Mouse (Mus musculus) hindbrain, embryonic 16.5 days (tissue): ENCODE data around the gene Rpp25. TPM values are rescaled to one million over a fixed set of nuclear protein-coding genes. Genes with fewer than 3 reads are reported as not detected.
A peak's percentile ranks its signal among the peaks of the same experiment; 100 is the strongest.

Source experiments
- ATAC-seq: fragments of 200-750 bp; cut with Nextera tagmentation; 2 replicates; pipeline ENCODE4 v1.8.0; 2017; ENCODE audit warnings: moderate TSS enrichment, moderate library complexity
- H3K27ac ChIP-seq: fragments of 300-500 bp; sonication (generic); 2 replicates; pipeline ENCODE4 v1.5.1; 2014; ENCODE audit warnings: low read depth, mild to moderate bottlenecking, control low read depth, low read length, moderate library complexity
- H3K27me3 ChIP-seq: fragments of 300-500 bp; sonication (generic); replicated peaks from 2 replicates; pipeline ENCODE4 v1.6.1; 2014; ENCODE audit warnings: low read length; ENCODE audit not compliant: control insufficient read depth, insufficient read depth
- H3K36me3 ChIP-seq: fragments of 300-500 bp; sonication (generic); 2 replicates; pipeline ENCODE4 v1.6.1; 2014; ENCODE audit warnings: mild to moderate bottlenecking, low read length, moderate library complexity, mixed read lengths; ENCODE audit not compliant: control insufficient read depth, insufficient read depth
- H3K4me1 ChIP-seq: fragments of 300-500 bp; sonication (generic); 2 replicates; pipeline ENCODE4 v1.6.1; 2014; ENCODE audit warnings: low read depth, low read length; ENCODE audit not compliant: control insufficient read depth, insufficient read depth
- H3K4me2 ChIP-seq: fragments of 300-500 bp; sonication (generic); 2 replicates; pipeline ENCODE4 v1.6.1; 2014; ENCODE audit warnings: mild to moderate bottlenecking, low read length, control low read depth, moderate library complexity
- H3K4me3 ChIP-seq: fragments of 300-500 bp; sonication (generic); 2 replicates; pipeline ENCODE4 v1.5.1; 2014; ENCODE audit warnings: mild to moderate bottlenecking, low read length, control low read depth, moderate library complexity
- H3K9ac ChIP-seq: fragments of 300-500 bp; sonication (generic); 2 replicates; pipeline ENCODE4 v1.6.1; 2014; ENCODE audit warnings: low read depth, mild to moderate bottlenecking, control low read depth, low read length, moderate library complexity
- H3K9me3 ChIP-seq: fragments of 300-500 bp; sonication (generic); 2 replicates; pipeline ENCODE4 v1.6.1; 2014; ENCODE audit warnings: mild to moderate bottlenecking, low read length, moderate library complexity; ENCODE audit not compliant: control insufficient read depth
- WGBS: fragments of 180-500 bp; shearing (Covaris S2); extraction: QIAGEN DNeasy Blood & Tissue Kit; methylation state at CpG from one replicate; pipeline ENCODE4 v1.1.7; 2014; 5-methylcytosine and 5-hydroxymethylcytosine counted together
- polyA plus RNA-seq: library from polyadenylated mRNA; unstranded; fragments of >200 nt; fragmentation: Nextera tagmentation; extraction: Ambion mirVana; gene quantifications from 2 replicates; pipeline ENCODE4 v1.2.1, GENCODE M21; 2015

The Rpp25 gene
- 21.0 and 21.4 TPM in 2 replicates for polyA plus RNA-seq

DNA sequence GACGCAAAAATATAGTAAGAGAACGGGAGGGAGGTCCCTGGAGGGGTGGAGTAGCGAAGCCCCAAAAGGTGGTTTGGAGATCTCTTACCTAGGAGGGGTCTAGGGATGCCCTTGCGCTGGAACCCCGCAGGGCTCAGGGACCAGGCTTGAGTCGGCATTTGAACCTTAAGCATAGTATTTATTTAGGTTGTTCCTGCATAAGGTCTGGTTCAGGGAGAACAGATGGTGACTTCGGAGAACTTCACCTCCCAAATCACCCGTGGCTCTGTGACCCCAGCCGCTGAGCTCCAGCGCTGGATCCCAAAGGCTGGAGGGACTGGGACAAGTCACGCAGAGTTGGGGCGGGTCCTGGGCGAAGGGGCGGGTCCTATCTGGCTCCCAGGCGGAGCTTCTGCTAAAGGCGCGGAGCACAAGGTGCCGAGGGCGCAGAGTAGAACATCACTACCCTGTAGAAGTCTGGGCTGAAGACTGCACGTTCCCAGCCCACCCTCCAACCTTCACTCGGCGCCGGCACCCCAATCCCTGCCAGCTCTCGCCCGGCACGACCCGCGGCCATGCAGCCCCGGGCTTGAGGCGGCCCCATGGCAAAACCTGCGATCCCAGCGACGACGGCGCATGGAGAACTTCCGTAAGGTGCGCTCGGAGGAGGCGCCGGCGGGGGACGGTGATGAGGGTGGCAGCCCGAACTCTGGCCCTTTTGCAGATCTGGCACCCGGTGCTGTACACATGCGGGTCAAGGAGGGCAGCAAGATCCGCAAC is at the start of gene Rpp25:
Gene Rpp25 (plus strand): TSS at position 405 of the 759 bp plus-strand sequence.
- Histone ChIP-seq H3K27me3 (peaks cover 25% of the 10 kb centered on the region), H3K9ac (peak within 1 kb of the TSS; percentile 68), H3K36me3 (no peaks in the 10 kb centered on the region), H3K9me3 (no peaks in the 10 kb centered on the region), H3K27ac (peak within 1 kb of the TSS; percentile 49; the same call in 1 of the 2 replicates), H3K4me1 (peaks cover 46% of the 10 kb centered on the region), H3K4me2 (peak within 1 kb of the TSS; percentile 96), H3K4me3 (peak within 1 kb of the TSS; percentile 48)
- WGBS: under 1% methylated on average over 43 of the region's 46 CpGs
- peak; percentile 40; the same call in 1 of the 2 replicates for ATAC-seq

DNA sequence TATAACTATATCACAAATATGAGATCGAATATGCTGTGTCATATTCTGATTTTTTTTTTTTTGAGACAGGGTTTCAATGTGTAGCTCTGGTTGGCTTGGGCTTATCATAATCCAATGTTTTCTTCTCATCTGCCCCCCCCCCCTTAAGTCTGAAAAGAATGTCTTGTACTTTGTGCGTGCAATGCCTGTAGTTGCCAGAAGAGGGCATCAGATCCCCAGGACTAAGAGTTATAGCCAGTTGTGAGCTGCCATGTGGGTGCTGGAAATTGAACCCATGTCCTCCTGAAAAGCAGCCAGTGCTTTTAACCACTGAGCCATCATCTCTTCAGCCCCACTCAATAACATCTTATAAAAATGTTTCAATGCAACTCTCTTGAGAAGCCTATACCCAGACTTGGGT is 44.1 kb upstream of the Rpp25 start:
- 96% methylated on average over 2 of the region's 2 CpGs for WGBS

DNA sequence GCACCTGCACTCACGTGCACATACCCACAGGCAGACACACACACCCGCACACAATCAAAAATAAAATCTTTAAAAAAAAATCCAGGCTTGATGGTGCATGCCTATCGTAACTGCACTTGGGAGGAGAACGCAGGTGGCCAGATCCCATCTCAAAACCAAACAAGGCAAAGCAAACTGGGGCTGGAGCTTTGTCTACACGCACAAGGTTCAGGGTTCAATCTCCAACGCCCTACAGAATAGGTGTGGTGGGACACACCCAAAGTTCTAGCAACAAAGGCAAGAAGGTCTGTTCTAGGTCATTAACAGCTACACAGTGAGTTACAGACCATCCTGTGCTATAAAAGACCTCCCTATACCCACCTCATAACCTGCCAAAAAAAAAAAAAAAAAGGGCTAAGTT is 41.0 kb upstream of the Rpp25 start:
- H3K27ac ChIP-seq: no peak overlapping the region
- no peak for ATAC-seq
- H3K4me3 ChIP-seq: no peak overlapping the region
- H3K27me3 ChIP-seq: no peaks in the 10 kb centered on the region
- 92% methylated on average over 6 of the region's 6 CpGs for WGBS
- no peak overlapping the region for H3K4me2 ChIP-seq
- peaks cover 6% of the 10 kb centered on the region; the same call in 1 of the 2 replicates for H3K36me3 ChIP-seq
- H3K9me3 ChIP-seq: no peaks in the 10 kb centered on the region
- H3K4me1 ChIP-seq: peaks cover 16% of the 10 kb centered on the region
- no peak overlapping the region for H3K9ac ChIP-seq

More for the DNA sequence above, 44.1 kb upstream of the Rpp25 start:
- no peak overlapping the region for H3K27ac ChIP-seq
- H3K9me3 ChIP-seq: no peaks in the 10 kb centered on the region
- H3K4me1 ChIP-seq: no peaks in the 10 kb centered on the region
- no peak overlapping the region for H3K4me3 ChIP-seq
- peaks cover 6% of the 10 kb centered on the region; the same call in 1 of the 2 replicates for H3K36me3 ChIP-seq
- no peaks in the 10 kb centered on the region for H3K27me3 ChIP-seq
- no peak overlapping the region for H3K4me2 ChIP-seq
- ATAC-seq: no peak
- H3K9ac ChIP-seq: no peak overlapping the region

GRCm38 (mm10) chr9:57466101-57466500 is 37.7 kb upstream of the Rpp25 start:
- H3K4me3 ChIP-seq: peak overlapping the region; percentile 84
- no peak for ATAC-seq
- no peaks in the 10 kb centered on the region for H3K9me3 ChIP-seq
- peak overlapping the region; percentile 79 for H3K4me2 ChIP-seq
- peaks cover 21% of the 10 kb centered on the region for H3K4me1 ChIP-seq
- 86% methylated on average over 3 of the region's 3 CpGs for WGBS
- peaks cover 6% of the 10 kb centered on the region; the same call in 1 of the 2 replicates for H3K36me3 ChIP-seq
- H3K27me3 ChIP-seq: peaks cover 2% of the 10 kb centered on the region; the same call in 1 of the 2 replicates
- no peak overlapping the region for H3K27ac ChIP-seq
- H3K9ac ChIP-seq: no peak overlapping the region

GRCm38 (mm10) chr9:57467271-57467771 is 36.5 kb upstream of the Rpp25 start:
- peak overlapping the region; percentile 97 for H3K9ac ChIP-seq
- peak; percentile 69 for ATAC-seq
- peak overlapping the region; percentile 89 for H3K27ac ChIP-seq
- H3K36me3 ChIP-seq: peaks cover 2% of the 10 kb centered on the region; the same call in 1 of the 2 replicates
- H3K9me3 ChIP-seq: no peaks in the 10 kb centered on the region
- under 1% methylated on average over 18 of the region's 18 CpGs for WGBS
- H3K4me2 ChIP-seq: peak overlapping the region; percentile 79
- H3K4me1 ChIP-seq: peaks cover 21% of the 10 kb centered on the region
- H3K4me3 ChIP-seq: peak overlapping the region; percentile 84
- peaks cover 2% of the 10 kb centered on the region; the same call in 1 of the 2 replicates for H3K27me3 ChIP-seq

GRCm38 (mm10) chr9:57467896-57468549 is 35.8 kb upstream of the Rpp25 start, which contains the start of gene Scamp5:
Scamp5 (minus strand) TSS chr9:57468060.
- H3K4me3 ChIP-seq: peak within 1 kb of the TSS; percentile 84
- H3K27ac ChIP-seq: peak within 1 kb of the TSS; percentile 89
- H3K4me1 ChIP-seq: peaks cover 21% of the 10 kb centered on the region
- peak; percentile 94 for ATAC-seq
- peak within 1 kb of the TSS; percentile 79 for H3K4me2 ChIP-seq
- H3K36me3 ChIP-seq: no peaks in the 10 kb centered on the region
- H3K9me3 ChIP-seq: no peaks in the 10 kb centered on the region
- peaks cover 2% of the 10 kb centered on the region; the same call in 1 of the 2 replicates for H3K27me3 ChIP-seq
- H3K9ac ChIP-seq: peak within 1 kb of the TSS; percentile 97
- 2% methylated on average over 48 of the region's 48 CpGs for WGBS

GRCm38 (mm10) chr9:57468914-57469313 is 34.9 kb upstream of the Rpp25 start:
- H3K27ac ChIP-seq: no peak overlapping the region
- H3K36me3 ChIP-seq: no peaks in the 10 kb centered on the region
- peaks cover 2% of the 10 kb centered on the region; the same call in 1 of the 2 replicates for H3K27me3 ChIP-seq
- no peak overlapping the region for H3K9ac ChIP-seq
- no peak overlapping the region for H3K4me3 ChIP-seq
- no peak overlapping the region; the same call in 1 of the 2 replicates for H3K4me2 ChIP-seq
- WGBS: 68% methylated on average over 4 of the region's 4 CpGs
- peak; percentile 44; the same call in 1 of the 2 replicates for ATAC-seq
- H3K4me1 ChIP-seq: peaks cover 21% of the 10 kb centered on the region
- H3K9me3 ChIP-seq: no peaks in the 10 kb centered on the region

DNA sequence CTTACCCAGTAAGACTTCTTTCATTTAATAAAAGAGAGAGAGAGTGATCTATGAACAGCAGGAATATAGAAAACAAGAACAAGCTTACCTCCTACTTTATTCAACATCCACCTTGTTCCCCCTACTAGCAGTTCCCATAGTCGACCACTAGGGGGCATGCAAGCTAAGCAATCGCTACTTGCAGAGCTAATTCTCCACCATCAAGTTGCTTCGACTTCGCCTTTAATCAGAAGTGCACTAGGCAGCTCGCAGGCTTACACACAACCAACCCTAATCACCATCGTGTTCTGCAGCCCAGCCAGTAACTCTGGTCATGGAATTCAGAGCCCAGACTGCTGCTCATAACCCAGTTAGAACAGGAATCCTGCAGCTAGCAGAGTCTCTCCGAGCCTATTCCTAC is 18.1 kb upstream of the Rpp25 start:
- ATAC-seq: peak; percentile 61; the same call in 1 of the 2 replicates
- Histone ChIP-seq H3K4me1 (peaks cover 3% of the 10 kb centered on the region), H3K4me3 (no peak overlapping the region), H3K27me3 (peaks cover 2% of the 10 kb centered on the region; the same call in 1 of the 2 replicates), H3K9ac (peak overlapping the region; percentile 33), H3K9me3 (no peaks in the 10 kb centered on the region), H3K4me2 (peak overlapping the region; percentile 32; the same call in 1 of the 2 replicates), H3K27ac (no peak overlapping the region), H3K36me3 (no peaks in the 10 kb centered on the region)
- WGBS: 15% methylated on average over 7 of the region's 7 CpGs
